Mouse (Mus musculus) megakaryocyte, embryonic 14.5 days (primary cell): ENCODE measurements around the gene Sarm1.

ENCODE experiments used
- FLI1 ChIP-seq: IDR thresholded peaks from 2 replicates; pipeline ENCODE4 v1.6.1; 2012; ENCODE audit warnings: low read length, inconsistent platforms, mixed read lengths
- GATA1 ChIP-seq: IDR thresholded peaks from 3 replicates; pipeline ENCODE4 v1.6.1; 2012; ENCODE audit warnings: mixed read lengths, low read length, inconsistent platforms, borderline replicate concordance

DNA sequence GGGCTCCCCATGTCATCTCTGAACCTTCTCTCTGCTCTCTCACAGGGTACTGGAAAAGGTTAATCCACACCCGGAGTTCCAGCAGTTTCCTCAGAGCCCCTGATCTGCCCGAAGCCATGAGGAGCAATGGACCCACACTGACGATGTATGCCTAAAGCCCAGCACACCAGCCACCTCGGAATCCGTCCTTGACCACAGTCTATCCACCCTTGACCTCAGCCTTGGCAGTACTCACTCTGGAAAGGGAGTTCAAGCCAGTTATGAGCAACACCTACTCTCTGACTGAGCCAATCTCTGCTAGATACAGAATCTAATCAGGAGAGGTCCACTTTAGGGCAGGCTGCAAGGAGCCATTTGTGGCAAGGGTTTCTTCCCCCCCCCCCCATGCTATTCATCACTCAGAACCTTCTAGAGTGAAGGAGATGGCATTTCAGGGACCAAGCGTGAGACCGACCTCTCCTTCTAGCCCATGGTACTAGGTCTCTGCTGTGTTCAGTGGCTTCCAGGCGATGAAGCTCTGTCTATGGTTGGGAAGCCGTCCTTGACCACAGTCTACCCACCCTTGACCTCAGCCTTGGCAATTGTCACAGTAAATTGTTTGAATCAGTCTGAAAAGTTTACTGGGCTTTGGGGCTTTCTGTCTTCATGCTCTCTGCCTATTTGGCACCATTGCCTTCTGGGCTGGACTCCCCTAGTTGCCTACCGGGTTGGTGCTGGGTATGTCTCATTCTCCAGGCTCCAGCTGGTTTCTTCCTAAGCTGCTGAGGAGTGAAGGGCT, 26.0 kb downstream of the Sarm1 start:
- TF ChIP-seq GATA1 (no peak), FLI1 (no peak)
